Mouse (Mus musculus): ENCODE data around the gene Slc22a23. TPM values are rescaled to one million over a fixed set of nuclear protein-coding genes. Genes with fewer than 3 reads are reported as not detected.
A peak's percentile ranks its signal among the peaks of the same experiment; 100 is the strongest.

The Slc22a23 gene
- total RNA-seq, 2 experiments from 2014 or later, result 50.0 to 59.4 TPM

GRCm38 (mm10) chr13:34307696-34308603 lies 37.0 kb downstream of the Slc22a23 start:
- DNase-seq (ENCODE audit: low spot score in 2 of 2), result no peak
- intact Hi-C loops (cut with DNase I), result no loop called here

- intact Hi-C loops (cut with DNase I), result no loop called here
- DNase-seq (ENCODE audit: low spot score in 2 of 2), result no peak
Measured at GRCm38 (mm10) chr13:34305964-34306671, 38.9 kb downstream of the Slc22a23 start.

GRCm38 (mm10) chr13:34304896-34305295 lies 40.1 kb downstream of the Slc22a23 start:
- intact Hi-C loops (cut with DNase I), result no loop called here

GRCm38 (mm10) chr13:34303386-34304016 lies 41.5 kb downstream of the Slc22a23 start:
- intact Hi-C loops (cut with DNase I), result no loop called here
- no peak for DNase-seq (ENCODE audit: low spot score in 2 of 2)

More at GRCm38 (mm10) chr13:34304896-34305295, 40.1 kb downstream of the Slc22a23 start:
- DNase-seq (ENCODE audit: low spot score in 2 of 2), result no peak

- DNase-seq (ENCODE audit: low spot score in 2 of 2), result no peak
- intact Hi-C loops (cut with DNase I), result no loop called here
Measured at GRCm38 (mm10) chr13:34301585-34301984, 43.4 kb downstream of the Slc22a23 start.

- intact Hi-C loops (cut with DNase I), result loop anchor here (5.0 kb wide), 1 partner anchor 43 kb away; no protein-coding TSS in a partner anchor
- DNase-seq (ENCODE audit: low spot score in 2 of 2), result no peak
Measured at GRCm38 (mm10) chr13:34299351-34300333, 45.3 kb downstream of the Slc22a23 start.

GRCm38 (mm10) chr13:34298674-34299073 lies 46.3 kb downstream of the Slc22a23 start:
- no peak for DNase-seq (ENCODE audit: low spot score in 2 of 2)
- intact Hi-C loops (cut with DNase I), result loop anchor here (5.0 kb wide), 1 partner anchor 44 kb away; no protein-coding TSS in a partner anchor

- no peak for DNase-seq (ENCODE audit: low spot score in 2 of 2)
- intact Hi-C loops (cut with DNase I), result loop anchor here (5.0 kb wide), 1 partner anchor 44 kb away; no protein-coding TSS in a partner anchor
Measured at GRCm38 (mm10) chr13:34298061-34298460, 46.9 kb downstream of the Slc22a23 start.

GRCm38 (mm10) chr13:34295787-34296435 lies 49.1 kb downstream of the Slc22a23 start:
- intact Hi-C loops (cut with DNase I), result loop anchor here (5.0 kb wide), 1 partner anchor 46 kb away; no protein-coding TSS in a partner anchor
- DNase-seq (ENCODE audit: low spot score in 2 of 2), result peak; percentile 33 to 43

GRCm38 (mm10) chr13:34294212-34294611 lies 50.8 kb downstream of the Slc22a23 start:
- intact Hi-C loops (cut with DNase I), result no loop called here
- DNase-seq (ENCODE audit: low spot score in 2 of 2), result no peak

- intact Hi-C loops (cut with DNase I), result no loop called here
Measured at GRCm38 (mm10) chr13:34292042-34292441, 52.9 kb downstream of the Slc22a23 start.

GRCm38 (mm10) chr13:34290346-34290745 lies 54.6 kb downstream of the Slc22a23 start:
- DNase-seq (ENCODE audit: low spot score in 2 of 2), result no peak
- intact Hi-C loops (cut with DNase I), result no loop called here

More at GRCm38 (mm10) chr13:34292042-34292441, 52.9 kb downstream of the Slc22a23 start:
- DNase-seq (ENCODE audit: low spot score in 2 of 2), result no peak

- DNase-seq (ENCODE audit: low spot score in 2 of 2), result no peak
- intact Hi-C loops (cut with DNase I), result no loop called here
Measured at GRCm38 (mm10) chr13:34289567-34289966, 55.4 kb downstream of the Slc22a23 start.

- DNase-seq (ENCODE audit: low spot score in 2 of 2), result no peak
- intact Hi-C loops (cut with DNase I), result no loop called here
Measured at GRCm38 (mm10) chr13:34288129-34288528, 56.9 kb downstream of the Slc22a23 start.

- intact Hi-C loops (cut with DNase I), result no loop called here
- DNase-seq (ENCODE audit: low spot score in 2 of 2), result no peak
Measured at GRCm38 (mm10) chr13:34287601-34288083, 57.3 kb downstream of the Slc22a23 start.

- no peak for DNase-seq (ENCODE audit: low spot score in 2 of 2)
- intact Hi-C loops (cut with DNase I), result no loop called here
Measured at GRCm38 (mm10) chr13:34281360-34281759, 63.6 kb downstream of the Slc22a23 start.

- DNase-seq (ENCODE audit: low spot score in 2 of 2), result no peak
- intact Hi-C loops (cut with DNase I), result no loop called here
Measured at GRCm38 (mm10) chr13:34278759-34279270, 66.2 kb downstream of the Slc22a23 start.

GRCm38 (mm10) chr13:34278288-34278701 lies 66.7 kb downstream of the Slc22a23 start:
- intact Hi-C loops (cut with DNase I), result no loop called here
- no peak for DNase-seq (ENCODE audit: low spot score in 2 of 2)

Measured in left cerebral cortex, postnatal 36 days (tissue).